Mouse (Mus musculus): ENCODE data around the gene Tmem95.
A peak's percentile ranks its signal among the peaks of the same experiment; 100 is the strongest.

Gene Tmem95

DNA sequence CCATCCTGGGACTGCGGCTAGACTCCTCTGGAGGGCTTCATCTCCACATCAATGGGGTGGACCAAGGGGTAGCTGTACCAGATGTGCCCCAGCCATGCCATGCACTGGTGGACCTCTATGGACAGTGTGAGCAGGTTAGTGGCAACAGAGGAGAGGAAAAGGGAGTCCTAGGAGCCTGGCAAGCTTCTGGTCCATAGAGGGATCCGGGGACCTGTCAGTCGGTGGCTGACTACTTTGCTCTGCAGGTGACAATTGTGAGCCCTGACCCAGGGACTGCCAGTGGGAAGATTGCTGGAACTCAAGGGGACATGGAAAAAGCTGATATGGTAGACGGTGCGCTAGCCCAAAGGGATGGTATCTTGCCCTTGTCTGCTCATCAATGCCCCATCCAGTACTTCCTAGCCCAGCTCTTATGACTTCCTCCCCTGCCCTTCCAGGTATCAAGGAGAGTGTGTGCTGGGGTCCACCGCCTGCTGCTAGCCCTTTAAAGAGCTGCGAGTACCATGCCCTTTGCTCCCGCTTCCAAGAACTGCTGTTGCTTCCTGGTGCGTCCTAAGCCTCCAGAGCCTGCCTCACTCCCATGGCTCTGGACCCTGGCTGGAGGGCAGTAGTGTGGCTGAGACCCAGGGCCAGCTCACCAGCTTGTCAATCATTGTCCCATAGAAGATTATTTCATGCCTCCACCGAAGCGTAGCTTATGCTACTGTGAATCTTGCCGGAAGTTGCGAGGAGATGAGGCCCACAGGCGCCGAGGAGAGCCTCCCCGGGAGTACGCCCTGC is 33.2 kb upstream of the Tmem95 start:
- no peak for DNase-seq (ENCODE audit: low read depth, low spot score)

GRCm38 (mm10) chr11:69910177-69910576 is 32.4 kb upstream of the Tmem95 start:
- no peak for DNase-seq (ENCODE audit: low read depth, low spot score)

- no peak for DNase-seq (ENCODE audit: low read depth, low spot score)
Measured at GRCm38 (mm10) chr11:69909174-69909573, 31.4 kb upstream of the Tmem95 start.

DNA sequence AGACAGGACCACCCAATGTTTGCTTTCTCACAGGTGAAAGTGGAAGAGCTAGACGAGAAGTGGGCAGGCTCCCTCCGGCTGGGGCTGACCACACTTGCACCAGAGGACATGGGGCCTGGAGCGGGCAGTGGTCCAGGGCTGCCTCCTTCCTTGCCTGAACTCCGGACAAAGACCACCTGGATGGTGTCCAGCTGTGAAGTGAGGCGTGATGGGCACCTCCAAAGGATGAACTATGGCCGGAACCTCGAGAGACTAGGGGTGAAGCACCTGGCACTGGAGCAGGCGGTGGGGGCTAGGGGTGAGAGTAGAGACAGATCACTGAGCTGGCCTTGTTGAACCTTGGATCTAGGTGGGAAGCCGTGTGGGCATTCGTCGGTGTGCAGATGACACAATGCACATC is 30.8 kb upstream of the Tmem95 start:
- no peak for DNase-seq (ENCODE audit: low read depth, low spot score)

DNA sequence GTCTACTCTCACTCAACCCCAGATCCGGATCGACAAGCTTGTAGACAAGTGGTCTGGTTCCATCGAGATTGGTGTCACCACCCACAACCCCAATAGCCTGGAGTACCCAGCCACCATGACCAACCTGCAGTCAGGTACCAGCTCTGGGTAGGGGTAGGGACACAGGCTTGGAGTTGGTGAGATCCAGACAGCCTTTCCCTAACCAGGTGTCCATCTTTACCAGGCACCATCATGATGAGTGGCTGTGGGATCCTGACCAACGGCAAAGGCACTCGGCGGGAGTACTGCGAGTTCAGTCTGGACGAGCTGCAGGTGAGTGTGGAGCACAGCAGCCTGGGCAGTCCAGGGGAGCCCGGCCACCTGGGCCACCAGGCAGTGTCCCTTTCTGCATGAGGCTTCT is 26.5 kb upstream of the Tmem95 start:
- no peak for DNase-seq (ENCODE audit: low read depth, low spot score)

DNA sequence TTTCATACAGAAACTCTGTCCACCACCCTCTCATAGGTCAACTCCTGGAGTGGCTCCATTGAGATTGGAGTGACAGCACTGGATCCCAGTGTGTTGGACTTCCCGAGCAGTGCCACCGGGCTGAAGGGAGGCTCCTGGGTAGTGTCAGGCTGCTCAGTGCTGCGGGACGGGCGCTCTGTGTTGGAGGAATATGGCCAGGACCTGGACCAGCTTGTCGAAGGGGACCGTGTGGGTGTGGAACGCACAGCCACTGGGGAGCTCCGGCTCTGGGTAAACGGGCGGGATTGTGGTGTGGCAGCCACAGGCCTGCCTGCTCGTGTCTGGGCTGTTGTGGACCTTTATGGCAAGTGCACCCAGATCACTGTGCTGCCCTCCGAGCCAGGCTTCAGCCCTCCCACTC is 25.2 kb upstream of the Tmem95 start:
- DNase-seq (ENCODE audit: low read depth, low spot score): no peak

DNA sequence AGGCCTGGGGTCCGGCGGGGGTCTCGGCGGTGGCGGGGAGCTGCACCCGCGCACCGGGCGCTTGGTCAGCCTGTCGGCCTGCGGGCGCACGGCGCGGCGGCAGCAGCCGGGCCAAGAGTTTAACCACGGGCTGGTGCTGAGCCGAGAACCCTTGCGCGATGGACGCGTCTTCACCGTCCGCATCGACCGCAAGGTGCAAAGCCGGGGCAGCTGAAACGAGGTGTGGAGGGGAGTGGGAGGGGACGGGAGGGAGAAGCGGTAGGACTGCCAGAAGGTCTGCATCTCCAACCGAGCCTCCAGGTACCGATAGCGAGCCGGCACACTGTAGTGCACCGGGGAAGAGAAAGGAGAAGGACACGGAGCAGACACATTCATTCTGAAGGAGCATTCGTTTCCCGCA is 24.2 kb upstream of the Tmem95 start:
- no peak for DNase-seq (ENCODE audit: low read depth, low spot score)

DNA sequence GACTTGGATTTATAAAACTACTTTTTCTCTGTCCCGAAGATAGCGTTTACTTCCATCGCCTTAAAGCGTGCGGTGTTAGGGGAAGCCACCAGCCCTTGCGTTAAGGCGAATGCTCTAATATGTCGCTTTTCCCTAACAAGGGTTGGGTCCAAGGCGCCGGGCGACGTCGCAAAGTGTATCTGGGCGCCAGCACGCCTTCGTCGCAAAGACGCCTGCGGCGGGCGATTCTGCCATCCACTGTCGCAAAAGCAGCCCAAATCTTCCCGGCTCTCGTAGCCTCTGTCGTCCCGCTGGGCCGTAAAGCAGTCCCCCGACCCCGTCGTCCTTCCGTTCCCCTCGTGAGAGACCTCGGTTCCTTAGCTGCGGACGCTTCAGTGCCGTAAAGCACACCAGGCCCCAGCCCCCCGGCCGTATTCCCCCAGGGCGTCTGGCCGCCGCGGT is 23.6 kb upstream of the Tmem95 start:
- DNase-seq (ENCODE audit: low read depth, low spot score): peak; percentile 97

- peak; percentile 92 for DNase-seq (ENCODE audit: low read depth, low spot score)
Measured at GRCm38 (mm10) chr11:69900471-69901405, 22.9 kb upstream of the Tmem95 start, which contains the start of the genes 2810408A11Rik and Neurl4. Gene 2810408A11Rik, minus strand, starts transcription at chr11:69900987. Gene Neurl4, plus strand, starts transcription at chr11:69901072.

GRCm38 (mm10) chr11:69899870-69900269 is 22.1 kb upstream of the Tmem95 start:
- no peak for DNase-seq (ENCODE audit: low read depth, low spot score)

- DNase-seq (ENCODE audit: low read depth, low spot score): no peak
Measured at GRCm38 (mm10) chr11:69895291-69895690, 17.5 kb upstream of the Tmem95 start, which contains the start of gene Acap1. Gene Acap1, minus strand, starts transcription at chr11:69895539.

- DNase-seq (ENCODE audit: low read depth, low spot score): no peak
Measured at GRCm38 (mm10) chr11:69894671-69895070, 16.9 kb upstream of the Tmem95 start.

DNA sequence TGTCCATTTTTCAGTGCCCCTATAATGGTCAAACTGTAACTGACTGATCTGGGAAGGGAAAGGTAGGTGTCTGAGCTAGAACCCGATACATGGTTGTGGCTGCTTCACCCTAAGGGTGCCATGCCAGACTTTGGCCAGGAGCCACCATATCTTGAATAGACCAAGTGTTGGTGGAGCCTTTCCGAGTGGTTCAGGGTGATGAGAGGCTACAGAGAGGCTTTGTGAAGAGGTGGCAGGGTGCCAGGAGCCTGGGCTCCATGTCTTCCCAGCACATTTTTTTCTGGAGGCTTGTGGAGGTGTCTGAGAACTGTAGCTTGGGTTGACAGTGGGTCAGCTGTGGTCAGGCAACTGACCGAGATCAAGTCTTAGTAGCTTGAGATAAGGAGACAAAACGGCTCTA is 13.7 kb upstream of the Tmem95 start:
- no peak for DNase-seq (ENCODE audit: low read depth, low spot score)

GRCm38 (mm10) chr11:69886907-69887635 is 9.3 kb upstream of the Tmem95 start:
- no peak for DNase-seq (ENCODE audit: low read depth, low spot score)

DNA sequence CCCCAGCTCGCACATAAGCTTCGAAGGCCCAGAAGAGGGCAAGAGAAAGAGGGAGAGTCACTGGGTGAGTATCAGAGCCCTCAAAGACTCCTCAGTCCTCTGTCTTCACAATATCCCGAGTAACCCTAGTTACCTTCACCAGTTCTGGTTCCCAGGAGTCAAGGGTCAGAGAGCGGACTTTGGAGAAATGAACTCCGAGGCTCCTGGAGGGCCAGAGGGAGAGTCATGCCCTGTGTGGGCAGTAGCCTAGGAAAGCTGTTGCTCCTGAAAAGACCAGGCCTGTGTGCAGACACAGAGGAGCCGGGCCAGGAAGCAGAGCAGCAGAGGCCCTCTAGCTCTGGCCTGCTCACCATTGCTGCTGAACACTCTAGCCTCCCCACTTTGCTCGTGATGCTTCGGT is 6.8 kb upstream of the Tmem95 start:
- no peak for DNase-seq (ENCODE audit: low read depth, low spot score)

- DNase-seq (ENCODE audit: low read depth, low spot score): no peak
Measured at GRCm38 (mm10) chr11:69884240-69884639, 6.4 kb upstream of the Tmem95 start.

- DNase-seq (ENCODE audit: low read depth, low spot score): no peak
Measured at GRCm38 (mm10) chr11:69883527-69884151, 5.8 kb upstream of the Tmem95 start.

DNA sequence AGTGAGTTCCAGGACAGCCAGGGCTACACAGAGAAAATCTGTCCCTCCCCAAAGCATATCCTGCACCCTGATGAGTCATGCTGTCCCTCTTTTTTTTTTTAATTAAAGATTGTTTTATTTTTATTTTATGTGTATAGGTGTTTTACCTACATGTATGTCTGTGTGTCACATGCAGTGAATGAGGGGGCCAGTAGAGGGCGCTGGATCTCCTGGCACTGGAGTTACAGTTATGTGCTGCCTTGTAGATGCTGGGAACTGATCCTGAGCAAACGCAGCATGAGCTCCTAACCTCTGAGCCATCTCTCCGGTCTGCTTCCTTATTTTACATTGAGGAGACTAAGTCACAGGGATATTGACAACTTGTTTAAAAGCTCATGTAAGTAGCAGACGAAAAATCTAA is 5.2 kb upstream of the Tmem95 start:
- DNase-seq (ENCODE audit: low read depth, low spot score): no peak

DNA sequence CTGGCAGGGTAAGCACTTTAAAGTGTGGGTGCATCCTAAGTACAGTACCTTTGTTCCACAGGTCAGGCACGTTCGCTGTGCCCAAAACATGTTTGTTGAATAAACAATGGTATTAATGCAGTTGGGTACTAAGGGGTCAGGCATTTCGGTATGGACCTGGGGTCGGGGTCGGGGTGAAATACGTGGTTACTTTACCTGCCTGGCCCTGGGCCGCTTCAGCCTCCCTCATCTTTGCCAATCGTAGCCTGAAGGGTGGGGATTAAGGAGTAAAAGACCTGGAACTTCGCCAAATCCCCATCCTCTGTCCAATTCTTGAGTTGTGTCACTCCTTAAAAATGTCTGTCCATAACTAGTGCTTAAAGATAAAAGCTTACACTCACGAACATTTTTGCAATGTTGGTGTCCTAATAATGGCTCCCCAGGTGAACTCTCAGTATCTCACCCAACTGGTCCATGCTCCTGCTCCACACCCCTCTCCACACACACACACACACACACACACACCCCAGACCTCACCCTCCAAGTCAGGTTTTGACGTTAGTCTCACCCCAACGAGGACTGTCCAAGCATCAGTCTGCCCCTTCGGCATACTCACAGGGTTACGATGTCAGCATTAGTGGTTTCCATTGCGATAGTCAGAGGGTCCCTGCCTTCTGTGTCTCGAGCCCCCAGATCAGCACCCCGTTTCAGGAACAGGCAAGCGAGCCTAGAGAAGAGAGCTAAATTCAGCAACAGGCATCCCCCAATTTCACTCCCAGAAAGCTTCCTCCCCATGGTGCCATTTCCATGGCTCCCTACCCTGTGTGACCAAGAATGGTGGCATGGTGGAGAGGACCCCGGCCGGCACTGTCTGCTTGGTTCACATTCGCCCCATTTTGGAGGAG is 4.2 kb upstream of the Tmem95 start:
- DNase-seq (ENCODE audit: low read depth, low spot score): no peak

Data from brain, embryonic 18.5 days (tissue).